ENCODE assay signal across 8 mouse cellular contexts in genomic region chr12:102128081-102128790, GRCm38 (mm10). TPM values are rescaled to one million over a fixed set of nuclear protein-coding genes. Genes with fewer than 3 reads are reported as not detected.
A peak's percentile ranks its signal among the peaks of the same experiment; 100 is the strongest.
DNase-seq lines count a peak whose midpoint lies in the region; ATAC-seq and TF ChIP-seq lines count a peak whose summit lies in the region.

Gene Slc24a4 (plus strand): TSS chr12:102128733.

- peak within 1 kb of the TSS; percentile 100 for H3K4me2 ChIP-seq in forebrain, embryonic 16.5 days (ENCODE audit: low read length)
- peak within 1 kb of the TSS; percentile 92 for H3K4me2 ChIP-seq in kidney, postnatal 0 days (ENCODE audit: low read length)
- peak within 1 kb of the TSS; percentile 61 for H3K4me2 ChIP-seq in liver, embryonic 16.5 days (ENCODE audit: low read depth, low read length)

- H3K27me3 ChIP-seq in forebrain, embryonic 16.5 days (replicated peaks; ENCODE audit: control insufficient read depth, insufficient read depth, low read length): peaks cover 2% of the 10 kb centered on the region; the same call in 1 of the 2 replicates
- H3K27me3 ChIP-seq in kidney, postnatal 0 days (ENCODE audit: insufficient read depth, low read length): peaks cover 35% of the 10 kb centered on the region
- H3K27me3 ChIP-seq in liver, embryonic 16.5 days (ENCODE audit: control insufficient read depth, insufficient read depth, low read depth, low read length): peaks cover 42% of the 10 kb centered on the region

- peak; percentile 61 for ATAC-seq in forebrain, embryonic 16.5 days
- ATAC-seq in kidney, postnatal 0 days (replicated peaks; ENCODE audit: low FRiP score, low read depth): no peak
- peak; percentile 51; the same call in 1 of the 2 replicates for ATAC-seq in liver, embryonic 16.5 days (ENCODE audit: low read depth)

- H3K4me1 ChIP-seq in forebrain, embryonic 16.5 days (replicated peaks; ENCODE audit: control insufficient read depth, insufficient read depth, low read length): peaks cover 27% of the 10 kb centered on the region
- H3K4me1 ChIP-seq in kidney, postnatal 0 days (replicated peaks; ENCODE audit: insufficient read depth, low read length): peaks cover 18% of the 10 kb centered on the region; the same call in 1 of the 2 replicates
- H3K4me1 ChIP-seq in liver, embryonic 16.5 days (ENCODE audit: control insufficient read depth, low read depth, low read length): no peaks in the 10 kb centered on the region; the same call in 1 of the 2 replicates

- H3K9ac ChIP-seq in forebrain, embryonic 16.5 days (replicated peaks; ENCODE audit: low read depth, low read length): peak within 1 kb of the TSS; percentile 55
- no peak within 1 kb of the TSS for H3K9ac ChIP-seq in kidney, postnatal 0 days (ENCODE audit: low read depth, low read length)
- H3K9ac ChIP-seq in liver, embryonic 16.5 days (ENCODE audit: low read depth, low read length): no peak within 1 kb of the TSS

- peak within 1 kb of the TSS; percentile 75 for H3K4me3 ChIP-seq in gastrocnemius, adult 2 months
- H3K4me3 ChIP-seq in forebrain, embryonic 16.5 days (replicated peaks; ENCODE audit: low read length): peak within 1 kb of the TSS; percentile 59
- peak within 1 kb of the TSS; percentile 47 for H3K4me3 ChIP-seq in kidney, postnatal 0 days (replicated peaks; ENCODE audit: low read depth, low read length)
- H3K4me3 ChIP-seq in liver, embryonic 16.5 days (ENCODE audit: low read depth, low read length): peak within 1 kb of the TSS; percentile 45

- WGBS in forebrain, embryonic 16.5 days: 1% methylated on average over 32 of the region's 34 CpGs
- under 1% methylated on average over 30 of the region's 34 CpGs for WGBS in kidney, postnatal 0 days
- WGBS in liver, embryonic 16.5 days (ENCODE audit: insufficient replicate concordance): 2% methylated on average over 33 of the region's 34 CpGs

- no peak within 1 kb of the TSS for H3K27ac ChIP-seq in gastrocnemius, adult 2 months
- H3K27ac ChIP-seq in forebrain, embryonic 16.5 days (ENCODE audit: low read length): no peak within 1 kb of the TSS
- no peak within 1 kb of the TSS for H3K27ac ChIP-seq in kidney, postnatal 0 days
- H3K27ac ChIP-seq in liver, embryonic 16.5 days (ENCODE audit: low read length): no peak within 1 kb of the TSS

- intact Hi-C loops in gastrocnemius, adult 2 months (cut with DNase I): no loop called here
- intact Hi-C loops in gastrocnemius, postnatal 14 days (cut with DNase I; ENCODE audit: low total_unique reads): no loop called here

- no peaks in the 10 kb centered on the region for H3K36me3 ChIP-seq in forebrain, embryonic 16.5 days (ENCODE audit: control insufficient read depth, insufficient read depth)
- H3K36me3 ChIP-seq in kidney, postnatal 0 days (ENCODE audit: insufficient read depth, low read length): no peaks in the 10 kb centered on the region
- H3K36me3 ChIP-seq in liver, embryonic 16.5 days (ENCODE audit: control insufficient read depth, insufficient read depth): no peaks in the 10 kb centered on the region

- DNase-seq in gastrocnemius, adult 2 months: no peak
- no peak for DNase-seq in gastrocnemius, postnatal 14 days
- DNase-seq in R1 (ENCODE audit: low read depth, low spot score): peak; percentile 33
- peak; percentile 11 for DNase-seq in kidney, postnatal 0 days (ENCODE audit: low spot score)
- peak; percentile 6 for DNase-seq in ovary, postnatal 10 days (ENCODE audit: low spot score)
- no peak for DNase-seq in c-Kit-positive CD71-positive TER-119-positive erythroid progenitor cells, embryonic 14.5 days (ENCODE audit: low spot score)

- no peak for TF ChIP-seq CTCF in gastrocnemius, adult 2 months (IDR thresholded peaks at IDR 0.05)
- no peak for TF ChIP-seq CTCF in kidney, postnatal 0 days (IDR thresholded peaks at IDR 0.05; ENCODE audit: low read depth)

- no peaks in the 10 kb centered on the region for H3K9me3 ChIP-seq in forebrain, embryonic 16.5 days (ENCODE audit: control insufficient read depth, low read length)
- no peaks in the 10 kb centered on the region for H3K9me3 ChIP-seq in kidney, postnatal 0 days (replicated peaks; ENCODE audit: low read length)
- no peaks in the 10 kb centered on the region for H3K9me3 ChIP-seq in liver, embryonic 16.5 days (replicated peaks; ENCODE audit: control insufficient read depth, low read length)

RNA-seq across cellular contexts. Expression of gene Slc24a4, which starts in this region (rescaled TPM):
- total RNA-seq in gastrocnemius, adult 2 months (2021): not detected
- total RNA-seq in gastrocnemius, postnatal 14 days (2021): under 1 TPM; 0.09 to 0.23 TPM
- polyA plus RNA-seq in forebrain, embryonic 16.5 days (2015; fragmentation: Nextera tagmentation; extraction: Ambion mirVana): 1.3 and 1.8 TPM in 2 replicates
- polyA plus RNA-seq in kidney, postnatal 0 days (2015; fragmentation: Nextera tagmentation; extraction: Ambion mirVana): not detected in 2 replicates
- polyA plus RNA-seq in liver, embryonic 16.5 days (2015; fragmentation: Nextera tagmentation; extraction: Ambion mirVana): 0.18 and 0.38 TPM in 2 replicates

Comparison
In these comparisons a context has a peak if more than half of its experiments do, and no peak if none do; other contexts are left out.
1. Peak in DNase-seq, H3K4me3 ChIP-seq and H3K4me2 ChIP-seq in kidney, postnatal 0 days; RNA of the gene not detected or under 1 TPM.
2. Peak in ATAC-seq, H3K4me3 ChIP-seq and H3K4me2 ChIP-seq in liver, embryonic 16.5 days; RNA of the gene not detected or under 1 TPM.
3. DNase-seq: peak in R1 (single experiment) and ovary, postnatal 10 days (single experiment); none in gastrocnemius, adult 2 months (single experiment), gastrocnemius, postnatal 14 days (single experiment) and c-Kit-positive CD71-positive TER-119-positive erythroid progenitor cells, embryonic 14.5 days (single experiment).
4. Peak in every context shown above with its lines, with median percentiles within 50 percentile points of each other: H3K4me3 ChIP-seq and H3K4me2 ChIP-seq.